Mouse (Mus musculus) limb, embryonic 11.5 days (tissue): ENCODE measurements at regions not wholly inside any gene's neighbourhood (a gene's known extent, or its start where the extent isn't known, plus 50 kb on each side); places are given as distances from the start of the nearest gene placed in this dataset.

Experiments used
- ATAC-seq: fragments of 200-750 bp; cut with Nextera tagmentation; 2 replicates; pipeline ENCODE4 v1.8.0; 2017; ENCODE audit warnings: low read depth; ENCODE audit not compliant: insufficient number of reproducible peaks, low FRiP score, low TSS enrichment
- DNase-seq: peaks from one replicate; pipeline ENCODE4 v3.0.0-alpha.2; 2015; ENCODE audit warnings: low spot score
- H3K27ac ChIP-seq: fragments of 300-500 bp; sonication (generic); replicated peaks from 2 replicates; pipeline ENCODE4 v1.5.1; 2014; ENCODE audit warnings: low read depth, mild to moderate bottlenecking, low read length
- H3K27me3 ChIP-seq: fragments of 300-500 bp; sonication (generic); 2 replicates; pipeline ENCODE4 v1.6.1; 2014; ENCODE audit warnings: mild to moderate bottlenecking, low read length, mixed read lengths; ENCODE audit not compliant: control insufficient read depth, insufficient read depth
- H3K36me3 ChIP-seq: fragments of 300-500 bp; sonication (generic); 2 replicates; pipeline ENCODE4 v1.6.1; 2014; ENCODE audit warnings: mild to moderate bottlenecking, low read length, moderate library complexity, mixed read lengths; ENCODE audit not compliant: control insufficient read depth, insufficient read depth
- H3K4me1 ChIP-seq: fragments of 300-500 bp; sonication (generic); 2 replicates; pipeline ENCODE4 v1.6.1; 2014; ENCODE audit warnings: low read length, mixed read lengths; ENCODE audit not compliant: control insufficient read depth, insufficient read depth
- H3K4me2 ChIP-seq: fragments of 300-500 bp; sonication (generic); 2 replicates; pipeline ENCODE4 v1.6.1; 2014; ENCODE audit warnings: low read depth, mild to moderate bottlenecking, moderate library complexity; ENCODE audit not compliant: severe bottlenecking
- H3K4me3 ChIP-seq: fragments of 300-500 bp; sonication (generic); 2 replicates; pipeline ENCODE4 v1.5.1; 2014; ENCODE audit warnings: low read depth, low read length
- H3K9ac ChIP-seq: fragments of 300-500 bp; sonication (generic); 2 replicates; pipeline ENCODE4 v1.6.1; 2014; ENCODE audit warnings: mild to moderate bottlenecking, low read length
- H3K9me3 ChIP-seq: fragments of 300-500 bp; sonication (generic); 2 replicates; pipeline ENCODE4 v1.6.1; 2016; ENCODE audit warnings: low read length; ENCODE audit not compliant: control insufficient read depth
- WGBS: fragments of 180-500 bp; shearing (Covaris S2); extraction: QIAGEN DNeasy Blood & Tissue Kit; methylation state at CpG from one replicate; pipeline ENCODE4 v1.1.7; 2014; 5-methylcytosine and 5-hydroxymethylcytosine counted together

GRCm38 (mm10) chr2:81407372-81407771 is 645.6 kb upstream of the Zfp804a start:
- ATAC-seq, result no peak

DNA sequence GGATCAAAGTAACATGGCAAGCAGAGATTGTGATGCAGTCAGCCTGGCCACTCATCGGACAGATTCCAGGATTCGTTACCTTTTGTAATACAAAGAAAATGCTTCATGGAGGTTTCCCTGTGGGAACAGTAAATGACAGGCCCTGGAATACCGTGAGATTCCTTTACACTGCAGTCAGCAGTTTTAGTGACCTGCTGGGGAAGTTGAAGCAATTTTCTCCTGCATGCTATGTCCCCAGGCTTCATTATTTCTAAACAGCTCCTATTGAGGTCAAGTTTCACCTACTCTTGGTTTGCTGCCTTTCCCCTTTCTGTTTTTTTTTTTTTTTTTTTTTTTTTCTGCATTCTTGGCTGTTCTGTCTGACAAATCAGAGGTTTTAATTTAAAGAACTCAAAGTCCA is 641.3 kb upstream of the Zfp804a start:
- no peak for DNase-seq
- Histone ChIP-seq H3K4me3 (no peak overlapping the region), H3K9ac (no peak overlapping the region), H3K36me3 (no peaks in the 10 kb centered on the region), H3K4me1 (no peaks in the 10 kb centered on the region), H3K4me2 (no peak overlapping the region), H3K9me3 (no peaks in the 10 kb centered on the region), H3K27me3 (no peaks in the 10 kb centered on the region), H3K27ac (no peak overlapping the region)
- ATAC-seq, result 0 out of 2 replicates have a peak, but pooled peaks have one; percentile 26
- WGBS, result 51% methylated on average over 3 of the region's 3 CpGs

More at GRCm38 (mm10) chr2:81407372-81407771, 645.6 kb upstream of the Zfp804a start:
- no peak overlapping the region for H3K9ac ChIP-seq
- H3K27ac ChIP-seq, result no peak overlapping the region
- H3K4me2 ChIP-seq, result no peak overlapping the region
- no peak overlapping the region for H3K4me3 ChIP-seq
- no peaks in the 10 kb centered on the region for H3K4me1 ChIP-seq
- no peaks in the 10 kb centered on the region for H3K36me3 ChIP-seq
- H3K27me3 ChIP-seq, result no peaks in the 10 kb centered on the region
- H3K9me3 ChIP-seq, result no peaks in the 10 kb centered on the region
- DNase-seq, result no peak

GRCm38 (mm10) chr2:81431411-81431810 is 621.6 kb upstream of the Zfp804a start:
- H3K4me1 ChIP-seq, result no peaks in the 10 kb centered on the region
- DNase-seq (no peak), ATAC-seq (no peak)
- 96% methylated on average over 4 of the region's 4 CpGs for whole genome bisulfite sequencing
- no peak overlapping the region for H3K27ac ChIP-seq
- H3K36me3 ChIP-seq, result no peaks in the 10 kb centered on the region
- no peaks in the 10 kb centered on the region for H3K27me3 ChIP-seq
- H3K9me3 ChIP-seq, result no peaks in the 10 kb centered on the region
- no peak overlapping the region for H3K4me2 ChIP-seq
- H3K9ac ChIP-seq, result no peak overlapping the region
- no peak overlapping the region for H3K4me3 ChIP-seq

- H3K4me1 ChIP-seq, result no peaks in the 10 kb centered on the region
- H3K4me3 ChIP-seq, result no peak overlapping the region
- no peak for DNase-seq
- no peak overlapping the region for H3K4me2 ChIP-seq
- 86% methylated on average over 11 of the region's 11 CpGs for WGBS
- H3K9ac ChIP-seq, result no peak overlapping the region
- ATAC-seq, result no peak
- H3K9me3 ChIP-seq, result no peaks in the 10 kb centered on the region
- no peaks in the 10 kb centered on the region for H3K27me3 ChIP-seq
- H3K36me3 ChIP-seq, result no peaks in the 10 kb centered on the region
- H3K27ac ChIP-seq, result no peak overlapping the region
These were observed 613.9 kb upstream of the Zfp804a start for GRCm38 (mm10) chr2:81439082-81439481.

DNA sequence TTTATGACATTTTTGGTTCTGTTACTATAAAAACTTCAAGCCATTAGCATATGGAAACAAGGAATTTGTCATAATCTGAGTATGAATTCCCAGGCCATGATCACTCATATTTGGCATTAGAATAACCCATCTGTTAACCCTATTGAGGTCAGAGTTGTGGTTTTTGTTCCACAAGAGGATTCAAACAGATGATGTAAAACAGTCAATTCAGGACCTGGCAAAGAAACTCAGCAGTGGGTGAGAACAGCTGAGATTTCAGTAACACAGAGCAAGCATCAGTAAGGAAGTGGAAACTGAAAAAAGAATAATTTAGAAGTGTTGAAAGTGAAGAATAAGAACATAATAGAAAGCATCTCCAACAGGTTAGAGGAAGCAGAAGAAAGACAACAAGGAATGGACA is 612.1 kb upstream of the Zfp804a start:
- Histone ChIP-seq H3K27ac (no peak overlapping the region), H3K4me3 (no peak overlapping the region), H3K9ac (no peak overlapping the region), H3K27me3 (no peaks in the 10 kb centered on the region), H3K9me3 (no peaks in the 10 kb centered on the region), H3K4me2 (no peak overlapping the region), H3K4me1 (no peaks in the 10 kb centered on the region), H3K36me3 (no peaks in the 10 kb centered on the region)
- no peak for ATAC-seq
- no peak for DNase-seq

GRCm38 (mm10) chr2:81450514-81450913 is 602.5 kb upstream of the Zfp804a start:
- no peaks in the 10 kb centered on the region for H3K9me3 ChIP-seq
- H3K36me3 ChIP-seq, result no peaks in the 10 kb centered on the region
- no peaks in the 10 kb centered on the region for H3K27me3 ChIP-seq
- WGBS, result 77% methylated on average over 1 of the region's 1 CpGs
- no peak overlapping the region for H3K4me2 ChIP-seq
- ATAC-seq (no peak), DNase-seq (no peak)
- H3K27ac ChIP-seq, result no peak overlapping the region
- H3K4me1 ChIP-seq, result no peaks in the 10 kb centered on the region
- no peak overlapping the region for H3K9ac ChIP-seq
- no peak overlapping the region for H3K4me3 ChIP-seq

DNA sequence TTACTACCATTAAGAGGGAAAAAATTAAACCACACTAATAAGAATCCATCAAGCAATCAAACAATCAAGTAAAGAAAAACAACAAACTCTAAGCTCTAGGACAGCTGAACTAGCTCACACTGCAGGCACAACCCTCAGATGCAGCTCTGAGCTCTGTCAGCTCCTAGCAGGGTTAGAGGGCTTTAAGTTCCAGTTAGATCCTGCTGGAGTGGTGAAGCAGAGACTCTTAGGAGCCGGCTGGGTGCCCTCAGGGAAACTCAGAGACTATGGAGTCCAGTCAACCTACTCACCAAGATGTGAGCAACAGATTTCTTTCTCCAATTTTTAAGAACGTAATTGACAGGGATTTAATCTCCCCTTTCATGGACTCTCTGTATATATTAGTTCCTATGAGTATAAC is 564.2 kb upstream of the Zfp804a start:
- Histone ChIP-seq H3K9me3 (no peaks in the 10 kb centered on the region), H3K4me2 (no peak overlapping the region), H3K27me3 (no peaks in the 10 kb centered on the region), H3K9ac (no peak overlapping the region), H3K36me3 (no peaks in the 10 kb centered on the region), H3K27ac (no peak overlapping the region), H3K4me3 (no peak overlapping the region), H3K4me1 (no peaks in the 10 kb centered on the region)
- ATAC-seq (no peak), DNase-seq (no peak)
- 71% methylated on average over 2 of the region's 2 CpGs for WGBS

- 93% methylated on average over 1 of the region's 1 CpGs for WGBS
- Histone ChIP-seq H3K27ac (no peak overlapping the region), H3K27me3 (no peaks in the 10 kb centered on the region), H3K9ac (no peak overlapping the region), H3K4me1 (no peaks in the 10 kb centered on the region), H3K36me3 (no peaks in the 10 kb centered on the region), H3K9me3 (no peaks in the 10 kb centered on the region), H3K4me2 (no peak overlapping the region), H3K4me3 (no peak overlapping the region)
- ATAC-seq (no peak), DNase-seq (no peak)
These were observed 546.0 kb upstream of the Zfp804a start for GRCm38 (mm10) chr2:81506985-81507384.

GRCm38 (mm10) chr2:81513030-81513579 is 539.9 kb upstream of the Zfp804a start:
- Histone ChIP-seq H3K36me3 (no peaks in the 10 kb centered on the region), H3K4me2 (no peak overlapping the region), H3K9me3 (no peaks in the 10 kb centered on the region), H3K27ac (no peak overlapping the region), H3K4me1 (no peaks in the 10 kb centered on the region), H3K4me3 (no peak overlapping the region), H3K9ac (no peak overlapping the region), H3K27me3 (no peaks in the 10 kb centered on the region)
- DNase-seq (no peak), ATAC-seq (no peak)
- 93% methylated on average over 4 of the region's 4 CpGs for WGBS
